Mouse (Mus musculus) stomach, embryonic 14.5 days (tissue): ENCODE results near the gene Dicer1. TPM values are rescaled to one million over a fixed set of nuclear protein-coding genes. Genes with fewer than 3 reads are reported as not detected.
A peak's percentile ranks its signal among the peaks of the same experiment; 100 is the strongest.

ENCODE experiments used
- ATAC-seq: fragments of 200-750 bp; cut with Nextera tagmentation; 2 replicates; pipeline ENCODE4 v1.8.0; 2017; ENCODE audit warnings: low read depth, moderate TSS enrichment; ENCODE audit not compliant: insufficient number of reproducible peaks, insufficient read depth, low FRiP score
- H3K27ac ChIP-seq: fragments of 300-500 bp; sonication (generic); 2 replicates; pipeline ENCODE4 v1.5.1; 2014; ENCODE audit warnings: mild to moderate bottlenecking, low read length, moderate library complexity, mixed read lengths
- H3K27me3 ChIP-seq: fragments of 300-500 bp; sonication (generic); 2 replicates; pipeline ENCODE4 v1.6.1; 2014; ENCODE audit warnings: low read length, control low read depth, mixed read lengths; ENCODE audit not compliant: control insufficient read depth, insufficient read depth
- H3K36me3 ChIP-seq: fragments of 300-500 bp; sonication (generic); 2 replicates; pipeline ENCODE4 v1.6.1; 2014; ENCODE audit warnings: mild to moderate bottlenecking, control low read depth, low read length, moderate library complexity, mixed read lengths; ENCODE audit not compliant: control insufficient read depth, insufficient read depth
- H3K4me1 ChIP-seq: fragments of 300-500 bp; sonication (generic); 2 replicates; pipeline ENCODE4 v1.6.1; 2014; ENCODE audit warnings: low read length, control low read depth, mixed read lengths; ENCODE audit not compliant: control insufficient read depth, insufficient read depth
- H3K4me2 ChIP-seq: fragments of 300-500 bp; sonication (generic); replicated peaks from 2 replicates; pipeline ENCODE4 v1.6.1; 2014; ENCODE audit warnings: low read depth, low read length, control low read depth
- H3K4me3 ChIP-seq: fragments of 300-500 bp; sonication (generic); 2 replicates; pipeline ENCODE4 v1.5.1; 2014; ENCODE audit warnings: low read depth, low read length, control low read depth
- H3K9ac ChIP-seq: fragments of 300-500 bp; sonication (generic); replicated peaks from 2 replicates; pipeline ENCODE4 v1.6.1; 2014; ENCODE audit warnings: low read depth, mild to moderate bottlenecking, control low read depth, low read length, moderate library complexity, mixed read lengths
- H3K9me3 ChIP-seq: fragments of 300-500 bp; sonication (generic); 2 replicates; pipeline ENCODE4 v1.6.1; 2016; ENCODE audit warnings: low read depth, low read length, control low read depth; ENCODE audit not compliant: control insufficient read depth
- WGBS: fragments of 180-500 bp; shearing (Covaris S2); extraction: QIAGEN DNeasy Blood & Tissue Kit; methylation state at CpG from one replicate; pipeline ENCODE4 v1.1.7; 2014; 5-methylcytosine and 5-hydroxymethylcytosine counted together
- polyA plus RNA-seq: library from polyadenylated mRNA; unstranded; fragments of >200 nt; fragmentation: Nextera tagmentation; extraction: Ambion mirVana; gene quantifications from 2 replicates; pipeline ENCODE4 v1.2.1, GENCODE M21; 2014

Dicer1 gene
- polyA plus RNA-seq: 31.7 and 33.0 TPM in 2 replicates

GRCm38 (mm10) chr12:104751814-104752765 lies at the start of gene Dicer1:
TSS of gene Dicer1 (minus strand) at chr12:104751952.
- Histone ChIP-seq H3K4me3 (peak within 1 kb of the TSS; percentile 85), H3K4me2 (peak within 1 kb of the TSS; percentile 91), H3K9me3 (no peaks in the 10 kb centered on the region), H3K27ac (peak within 1 kb of the TSS; percentile 84), H3K9ac (peak within 1 kb of the TSS; percentile 95), H3K27me3 (no peaks in the 10 kb centered on the region), H3K4me1 (peaks cover 24% of the 10 kb centered on the region), H3K36me3 (no peaks in the 10 kb centered on the region)
- peak; percentile 94 for ATAC-seq
- under 1% methylated on average over 92 of the region's 94 CpGs for WGBS

- Histone ChIP-seq H3K36me3 (peaks cover 3% of the 10 kb centered on the region; the same call in 1 of the 2 replicates), H3K4me1 (no peaks in the 10 kb centered on the region), H3K9me3 (no peaks in the 10 kb centered on the region), H3K4me2 (no peak overlapping the region), H3K4me3 (no peak overlapping the region), H3K9ac (no peak overlapping the region), H3K27ac (no peak overlapping the region), H3K27me3 (no peaks in the 10 kb centered on the region)
- ATAC-seq: no peak
- 94% methylated on average over 3 of the region's 3 CpGs for WGBS
Measured at GRCm38 (mm10) chr12:104799365-104799764, 47.6 kb upstream of the Dicer1 start.

- no peak for ATAC-seq
- Histone ChIP-seq H3K36me3 (peaks cover 3% of the 10 kb centered on the region; the same call in 1 of the 2 replicates), H3K4me2 (no peak overlapping the region), H3K9me3 (no peaks in the 10 kb centered on the region), H3K9ac (no peak overlapping the region), H3K27ac (no peak overlapping the region), H3K4me1 (no peaks in the 10 kb centered on the region), H3K4me3 (no peak overlapping the region), H3K27me3 (no peaks in the 10 kb centered on the region)
- 94% methylated on average over 6 of the region's 6 CpGs for WGBS
Measured at GRCm38 (mm10) chr12:104797905-104798304, 46.2 kb upstream of the Dicer1 start.

GRCm38 (mm10) chr12:104796635-104797378 lies 45.1 kb upstream of the Dicer1 start:
- H3K9me3 ChIP-seq: no peaks in the 10 kb centered on the region
- no peak overlapping the region for H3K4me3 ChIP-seq
- H3K4me2 ChIP-seq: no peak overlapping the region
- no peaks in the 10 kb centered on the region for H3K4me1 ChIP-seq
- no peak overlapping the region for H3K9ac ChIP-seq
- WGBS: 87% methylated on average over 11 of the region's 11 CpGs
- ATAC-seq: no peak
- H3K27me3 ChIP-seq: no peaks in the 10 kb centered on the region
- H3K27ac ChIP-seq: no peak overlapping the region
- peaks cover 3% of the 10 kb centered on the region; the same call in 1 of the 2 replicates for H3K36me3 ChIP-seq

- H3K4me1 ChIP-seq: no peaks in the 10 kb centered on the region
- no peak for ATAC-seq
- no peak overlapping the region for H3K27ac ChIP-seq
- no peak overlapping the region for H3K4me3 ChIP-seq
- 69% methylated on average over 5 of the region's 5 CpGs for WGBS
- no peaks in the 10 kb centered on the region for H3K27me3 ChIP-seq
- no peaks in the 10 kb centered on the region for H3K9me3 ChIP-seq
- no peak overlapping the region for H3K9ac ChIP-seq
- H3K36me3 ChIP-seq: peaks cover 7% of the 10 kb centered on the region; the same call in 1 of the 2 replicates
- no peak overlapping the region for H3K4me2 ChIP-seq
Measured at GRCm38 (mm10) chr12:104794957-104795356, 43.2 kb upstream of the Dicer1 start.

- no peaks in the 10 kb centered on the region for H3K27me3 ChIP-seq
- H3K4me2 ChIP-seq: no peak overlapping the region
- no peak overlapping the region for H3K9ac ChIP-seq
- 71% methylated on average over 12 of the region's 12 CpGs for WGBS
- no peaks in the 10 kb centered on the region for H3K4me1 ChIP-seq
- no peak for ATAC-seq
- H3K9me3 ChIP-seq: no peaks in the 10 kb centered on the region
- H3K27ac ChIP-seq: no peak overlapping the region
- no peak overlapping the region for H3K4me3 ChIP-seq
- H3K36me3 ChIP-seq: peaks cover 10% of the 10 kb centered on the region
Measured at GRCm38 (mm10) chr12:104793486-104793885, 41.7 kb upstream of the Dicer1 start.

- no peaks in the 10 kb centered on the region for H3K4me1 ChIP-seq
- H3K27me3 ChIP-seq: no peaks in the 10 kb centered on the region
- H3K4me2 ChIP-seq: no peak overlapping the region
- H3K27ac ChIP-seq: no peak overlapping the region
- H3K36me3 ChIP-seq: peaks cover 8% of the 10 kb centered on the region
- H3K9me3 ChIP-seq: no peaks in the 10 kb centered on the region
- no peak overlapping the region for H3K9ac ChIP-seq
- no peak overlapping the region for H3K4me3 ChIP-seq
- 89% methylated on average over 1 of the region's 1 CpGs for WGBS
- ATAC-seq: no peak
Measured at GRCm38 (mm10) chr12:104777603-104778002, 25.9 kb upstream of the Dicer1 start.

- ATAC-seq: no peak
- H3K4me1 ChIP-seq: no peaks in the 10 kb centered on the region
- no peaks in the 10 kb centered on the region for H3K27me3 ChIP-seq
- peaks cover 5% of the 10 kb centered on the region; the same call in 1 of the 2 replicates for H3K36me3 ChIP-seq
- no peak overlapping the region for H3K4me3 ChIP-seq
- H3K9ac ChIP-seq: no peak overlapping the region
- no peaks in the 10 kb centered on the region for H3K9me3 ChIP-seq
- no peak overlapping the region for H3K27ac ChIP-seq
- 88% methylated on average over 2 of the region's 2 CpGs for WGBS
- no peak overlapping the region for H3K4me2 ChIP-seq
Measured at GRCm38 (mm10) chr12:104771941-104772340, 20.2 kb upstream of the Dicer1 start.
